ENCODE assay signal across 15 mouse cellular contexts in genomic region chr3:115846153-115846552, GRCm38 (mm10).
"Had no signal": no experiment of that assay in that cellular context is flagged by ENCODE, and none has a peak within 500 bp of the region (broad histone marks: within the 10 kb centered on the region; RNA-seq: fewer than 3 reads in every experiment).

No protein-coding gene starts in this region.

- H3K4me2 ChIP-seq: limb, embryonic 12.5 days; liver, embryonic 13.5 days; midbrain, embryonic 11.5 days; stomach, embryonic 15.5 days had no signal

- H3K27me3 ChIP-seq: limb, embryonic 12.5 days; liver, embryonic 13.5 days; megakaryocyte, embryonic 14.5 days; stomach, embryonic 15.5 days had no signal

- H3K36me3 ChIP-seq: limb, embryonic 12.5 days; liver, embryonic 13.5 days; stomach, embryonic 15.5 days had no signal

- H3K27ac ChIP-seq: kidney, postnatal 0 days; limb, embryonic 12.5 days; liver, embryonic 13.5 days; stomach, embryonic 15.5 days had no signal

- H3K4me3 ChIP-seq: limb, embryonic 12.5 days; liver, embryonic 13.5 days; stomach, embryonic 15.5 days had no signal

- H3K9me3 ChIP-seq: limb, embryonic 12.5 days; liver, embryonic 13.5 days; megakaryocyte, embryonic 14.5 days; stomach, embryonic 15.5 days had no signal

- H3K9ac ChIP-seq: limb, embryonic 12.5 days; liver, embryonic 13.5 days; liver, postnatal 0 days; stomach, embryonic 15.5 days had no signal

- ATAC-seq: liver, postnatal 0 days; midbrain, embryonic 16.5 days had no signal

- H3K4me1 ChIP-seq: limb, embryonic 12.5 days; liver, embryonic 13.5 days; stomach, embryonic 15.5 days had no signal

- DNase-seq: kidney, adult 9 months; kidney, postnatal 4 days; liver; liver, embryonic 13.5 days; liver, postnatal 0 days; lung, postnatal 36 days; right cerebral cortex, postnatal 14 days; thymus, adult 2 months; thymus, postnatal 25 days had no signal
